Mouse (Mus musculus) neural tube, embryonic 13.5 days (tissue): Measurements from ENCODE around the gene Ptrh2. TPM values are rescaled to one million over a fixed set of nuclear protein-coding genes. Genes with fewer than 3 reads are reported as not detected.
"Not testable (repeated sequence)": the region's sequence is repeated elsewhere in the genome, so short reads cannot be mapped to it uniquely, and the experiment has no call there.

Source experiments
- ATAC-seq: fragments of 200-750 bp; cut with Nextera tagmentation; 2 replicates; pipeline ENCODE4 v1.8.0; 2017; ENCODE audit warnings: low read depth, mild to moderate bottlenecking, moderate TSS enrichment, moderate library complexity
- H3K27ac ChIP-seq: fragments of 300-500 bp; sonication (generic); replicated peaks from 2 replicates; pipeline ENCODE4 v1.5.1; 2015; ENCODE audit warnings: moderate library complexity, mild to moderate bottlenecking, inconsistent platforms
- H3K27me3 ChIP-seq: fragments of 300-500 bp; sonication (generic); 2 replicates; pipeline ENCODE4 v1.6.1; 2015; ENCODE audit warnings: mild to moderate bottlenecking, inconsistent platforms
- H3K36me3 ChIP-seq: fragments of 300-500 bp; sonication (generic); 2 replicates; pipeline ENCODE4 v1.6.1; 2015; ENCODE audit warnings: mild to moderate bottlenecking, inconsistent platforms
- H3K4me1 ChIP-seq: fragments of 300-500 bp; sonication (generic); replicated peaks from 2 replicates; pipeline ENCODE4 v1.6.1; 2015; ENCODE audit warnings: inconsistent platforms
- H3K4me2 ChIP-seq: fragments of 300-500 bp; sonication (generic); 2 replicates; pipeline ENCODE4 v1.6.1; 2015; ENCODE audit warnings: inconsistent platforms, mild to moderate bottlenecking, moderate library complexity
- H3K4me3 ChIP-seq: fragments of 300-500 bp; sonication (generic); 2 replicates; pipeline ENCODE4 v1.5.1; 2015; ENCODE audit warnings: mild to moderate bottlenecking, inconsistent platforms
- H3K9ac ChIP-seq: fragments of 300-500 bp; sonication (generic); 2 replicates; pipeline ENCODE4 v1.6.1; 2015; ENCODE audit warnings: moderate library complexity, mild to moderate bottlenecking, inconsistent platforms
- H3K9me3 ChIP-seq: fragments of 300-500 bp; sonication (generic); 2 replicates; pipeline ENCODE4 v1.6.1; 2016; ENCODE audit warnings: inconsistent platforms
- WGBS: fragments of 180-500 bp; shearing (Covaris S2); methylation state at CpG from one replicate; pipeline ENCODE4 v1.1.7; 2015; 5-methylcytosine and 5-hydroxymethylcytosine counted together
- polyA plus RNA-seq: library from polyadenylated mRNA; unstranded; fragments of >200 nt; fragmentation: Nextera tagmentation; extraction: Ambion mirVana; gene quantifications from 2 replicates; pipeline ENCODE4 v1.2.1, GENCODE M21; 2015

Gene Ptrh2
- polyA plus RNA-seq, 1 experiment from 2014 or later, result 30.2 TPM

- 93% methylated on average over 6 of the region's 6 CpGs for WGBS
- H3K27me3 ChIP-seq, result no peaks in the 10 kb centered on the region
- H3K27ac ChIP-seq, result no peak overlapping the region
- no peaks in the 10 kb centered on the region for H3K4me1 ChIP-seq
- no peak overlapping the region for H3K9ac ChIP-seq
- H3K4me3 ChIP-seq, result no peak overlapping the region
- no peak overlapping the region for H3K4me2 ChIP-seq
- H3K36me3 ChIP-seq, result peaks cover 63% of the 10 kb centered on the region
- no peak for ATAC-seq
- no peaks in the 10 kb centered on the region for H3K9me3 ChIP-seq
These were observed 33.7 kb downstream of the Ptrh2 start for GRCm38 (mm10) chr11:86717306-86718065.

GRCm38 (mm10) chr11:86718369-86718768 lies 34.6 kb downstream of the Ptrh2 start:
- H3K4me2 ChIP-seq, result no peak overlapping the region
- WGBS, result 96% methylated on average over 3 of the region's 3 CpGs
- no peaks in the 10 kb centered on the region for H3K4me1 ChIP-seq
- H3K27ac ChIP-seq, result no peak overlapping the region
- H3K9ac ChIP-seq, result no peak overlapping the region
- no peak for ATAC-seq
- H3K36me3 ChIP-seq, result peaks cover 62% of the 10 kb centered on the region
- no peak overlapping the region for H3K4me3 ChIP-seq
- no peaks in the 10 kb centered on the region for H3K9me3 ChIP-seq
- no peaks in the 10 kb centered on the region for H3K27me3 ChIP-seq

DNA sequence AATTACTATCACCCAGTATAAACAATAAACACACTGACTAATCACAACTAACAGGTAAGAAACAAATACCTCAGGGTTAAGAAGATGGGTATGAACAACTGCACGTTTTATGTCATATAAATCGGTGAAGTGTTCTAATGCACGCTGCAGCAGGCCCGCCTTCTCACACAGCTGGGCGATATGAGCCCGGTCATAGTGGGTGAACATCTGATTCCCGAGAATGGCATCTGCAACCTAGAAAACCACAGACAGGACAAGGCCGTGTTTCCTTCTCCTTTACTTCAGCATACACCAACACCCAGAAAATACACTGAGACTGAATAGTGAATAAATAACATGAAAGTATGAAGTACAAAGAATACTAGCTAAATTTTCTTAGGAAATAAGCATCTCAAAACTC lies 35.6 kb downstream of the Ptrh2 start:
- H3K9me3 ChIP-seq, result no peaks in the 10 kb centered on the region
- H3K27me3 ChIP-seq, result no peaks in the 10 kb centered on the region
- no peak overlapping the region for H3K27ac ChIP-seq
- ATAC-seq, result no peak
- no peak overlapping the region for H3K4me2 ChIP-seq
- H3K4me1 ChIP-seq, result no peaks in the 10 kb centered on the region
- peaks cover 68% of the 10 kb centered on the region for H3K36me3 ChIP-seq
- H3K4me3 ChIP-seq, result no peak overlapping the region
- 91% methylated on average over 8 of the region's 8 CpGs for WGBS
- H3K9ac ChIP-seq, result no peak overlapping the region

GRCm38 (mm10) chr11:86724004-86724403 lies 40.2 kb downstream of the Ptrh2 start:
- Histone ChIP-seq H3K36me3 (peaks cover 67% of the 10 kb centered on the region), H3K9me3 (no peaks in the 10 kb centered on the region), H3K27me3 (no peaks in the 10 kb centered on the region), H3K27ac (no peak overlapping the region), H3K4me3 (no peak overlapping the region), H3K4me2 (no peak overlapping the region), H3K9ac (no peak overlapping the region), H3K4me1 (no peaks in the 10 kb centered on the region)
- ATAC-seq, result no peak
- 96% methylated on average over 3 of the region's 3 CpGs for WGBS

GRCm38 (mm10) chr11:86724982-86725381 lies 41.2 kb downstream of the Ptrh2 start:
- Histone ChIP-seq H3K9me3 (no peaks in the 10 kb centered on the region), H3K27ac (no peak overlapping the region), H3K4me3 (no peak overlapping the region), H3K9ac (no peak overlapping the region), H3K27me3 (no peaks in the 10 kb centered on the region), H3K4me2 (no peak overlapping the region), H3K36me3 (peaks cover 66% of the 10 kb centered on the region), H3K4me1 (no peaks in the 10 kb centered on the region)
- 93% methylated on average over 7 of the region's 7 CpGs for WGBS
- no peak for ATAC-seq

DNA sequence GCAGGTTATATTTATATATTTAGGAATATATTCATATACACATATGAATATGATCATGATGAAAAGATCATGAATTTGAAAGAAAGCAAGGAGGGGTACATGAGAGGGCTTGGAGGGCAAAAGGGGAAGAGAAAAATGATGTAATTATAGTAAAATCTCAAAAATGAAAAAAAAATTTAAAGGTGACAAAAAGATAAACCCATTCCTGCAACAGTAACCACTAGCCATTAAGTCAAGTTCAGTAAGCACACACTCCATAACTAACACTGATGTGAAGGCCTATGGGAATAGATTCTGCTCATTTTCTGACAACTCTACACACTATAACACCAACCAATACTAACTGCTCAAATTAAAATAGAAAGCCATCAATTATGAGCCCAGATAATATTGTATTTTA lies 41.8 kb downstream of the Ptrh2 start:
- Histone ChIP-seq H3K27ac (no peak overlapping the region), H3K27me3 (no peaks in the 10 kb centered on the region), H3K4me2 (no peak overlapping the region), H3K4me3 (no peak overlapping the region), H3K9me3 (no peaks in the 10 kb centered on the region), H3K9ac (no peak overlapping the region), H3K4me1 (no peaks in the 10 kb centered on the region), H3K36me3 (peaks cover 64% of the 10 kb centered on the region)
- no peak for ATAC-seq

GRCm38 (mm10) chr11:86731443-86731842 lies 47.7 kb downstream of the Ptrh2 start:
- Histone ChIP-seq H3K36me3 (peaks cover 67% of the 10 kb centered on the region), H3K9me3 (no peaks in the 10 kb centered on the region), H3K4me3 (no peak overlapping the region), H3K27me3 (no peaks in the 10 kb centered on the region), H3K27ac (no peak overlapping the region), H3K9ac (no peak overlapping the region), H3K4me2 (no peak overlapping the region), H3K4me1 (no peaks in the 10 kb centered on the region)
- WGBS, result 88% methylated on average over 2 of the region's 2 CpGs
- no peak for ATAC-seq

GRCm38 (mm10) chr11:86734241-86734939 lies 50.6 kb downstream of the Ptrh2 start:
- no peaks in the 10 kb centered on the region for H3K4me1 ChIP-seq
- no peaks in the 10 kb centered on the region for H3K9me3 ChIP-seq
- no peaks in the 10 kb centered on the region for H3K27me3 ChIP-seq
- no peak overlapping the region for H3K4me2 ChIP-seq
- peaks cover 46% of the 10 kb centered on the region for H3K36me3 ChIP-seq
- no peak overlapping the region for H3K4me3 ChIP-seq
- H3K9ac ChIP-seq, result no peak overlapping the region
- no peak overlapping the region for H3K27ac ChIP-seq
- WGBS, result 75% methylated on average over 10 of the region's 10 CpGs
- no peak for ATAC-seq

DNA sequence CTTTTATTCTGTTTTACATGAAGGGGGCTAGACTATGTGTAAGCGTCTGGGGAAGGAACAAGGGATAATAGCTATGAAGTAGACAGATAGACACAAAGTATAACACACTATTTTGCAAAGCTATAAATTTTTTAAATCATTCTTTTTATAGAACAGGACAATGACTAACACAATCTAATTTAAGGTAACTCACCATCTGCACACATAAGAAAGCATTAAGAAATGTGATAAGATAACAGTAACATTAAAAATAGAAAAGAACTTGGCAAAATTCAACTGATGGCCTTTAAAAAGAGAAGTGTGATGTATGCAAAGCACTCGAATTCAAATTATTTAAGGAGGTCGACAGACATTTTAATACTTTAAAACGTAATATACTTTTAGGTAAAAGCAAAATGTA lies 51.2 kb downstream of the Ptrh2 start:
- H3K4me2 ChIP-seq, result no peak overlapping the region
- WGBS, result 91% methylated on average over 4 of the region's 4 CpGs
- no peaks in the 10 kb centered on the region for H3K4me1 ChIP-seq
- H3K27ac ChIP-seq, result no peak overlapping the region
- no peaks in the 10 kb centered on the region for H3K9me3 ChIP-seq
- H3K36me3 ChIP-seq, result peaks cover 41% of the 10 kb centered on the region
- no peak overlapping the region for H3K9ac ChIP-seq
- H3K27me3 ChIP-seq, result no peaks in the 10 kb centered on the region
- ATAC-seq, result no peak
- H3K4me3 ChIP-seq, result no peak overlapping the region

GRCm38 (mm10) chr11:86737301-86738000 lies 53.7 kb downstream of the Ptrh2 start:
- Histone ChIP-seq H3K36me3 (peaks cover 25% of the 10 kb centered on the region), H3K9ac (no peak overlapping the region), H3K27ac (no peak overlapping the region), H3K27me3 (no peaks in the 10 kb centered on the region), H3K4me1 (no peaks in the 10 kb centered on the region), H3K9me3 (no peaks in the 10 kb centered on the region), H3K4me2 (no peak overlapping the region), H3K4me3 (no peak overlapping the region)
- no peak for ATAC-seq
- WGBS, result 81% methylated on average over 8 of the region's 8 CpGs

DNA sequence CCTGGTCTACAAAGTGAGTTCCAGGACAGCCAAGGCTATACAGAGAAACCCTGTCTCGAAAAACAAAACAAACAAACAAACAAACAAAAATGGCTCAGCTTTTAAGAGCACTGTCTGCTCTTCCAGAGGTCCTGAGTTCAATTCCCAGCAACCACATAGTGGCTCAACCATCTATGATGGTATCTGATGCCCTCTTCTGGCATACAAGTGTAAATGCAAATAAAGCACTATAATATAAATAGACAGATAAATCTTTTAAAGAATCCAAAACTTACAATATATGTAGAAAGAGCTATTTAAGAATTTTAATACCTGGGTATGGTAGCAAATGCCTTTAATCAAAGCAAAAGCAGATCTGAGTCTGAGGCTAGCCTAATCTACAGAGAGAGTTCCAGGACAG lies 54.5 kb downstream of the Ptrh2 start:
- H3K4me3 ChIP-seq, H3K4me2 ChIP-seq, ATAC-seq, H3K9me3 ChIP-seq, H3K9ac ChIP-seq, H3K4me1 ChIP-seq, H3K27me3 ChIP-seq, H3K27ac ChIP-seq: not testable (repeated sequence)
- WGBS, result 95% methylated on average over 1 of the region's 1 CpGs
- H3K36me3 ChIP-seq, result peaks cover 17% of the 10 kb centered on the region

DNA sequence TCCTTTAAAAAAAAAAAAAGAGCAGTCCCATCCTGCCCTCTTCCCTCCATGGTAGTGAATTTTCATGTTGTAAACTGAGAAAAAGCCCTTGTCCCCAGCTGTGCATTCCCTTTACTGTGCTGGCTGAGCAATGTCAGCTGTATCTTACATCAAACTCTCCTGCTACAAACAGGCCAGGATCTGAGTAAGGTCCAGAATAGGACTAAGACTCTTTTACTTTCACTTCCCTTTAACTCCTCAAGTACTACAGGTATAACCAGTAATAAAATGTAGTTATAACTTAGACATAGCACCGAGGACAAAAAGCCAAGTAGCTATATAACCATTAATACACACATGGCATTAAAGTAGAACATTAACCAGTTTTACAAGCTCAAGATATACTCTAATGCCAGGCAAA lies 55.2 kb downstream of the Ptrh2 start:
- H3K27me3 ChIP-seq, result no peaks in the 10 kb centered on the region
- no peaks in the 10 kb centered on the region for H3K4me1 ChIP-seq
- H3K4me3 ChIP-seq, result no peak overlapping the region
- WGBS, result 94% methylated on average over 1 of the region's 1 CpGs
- H3K36me3 ChIP-seq, result peaks cover 17% of the 10 kb centered on the region
- no peak overlapping the region for H3K9ac ChIP-seq
- no peaks in the 10 kb centered on the region for H3K9me3 ChIP-seq
- no peak for ATAC-seq
- H3K27ac ChIP-seq, result no peak overlapping the region
- no peak overlapping the region for H3K4me2 ChIP-seq
